Mouse (Mus musculus) midbrain, embryonic 10.5 days (tissue): ENCODE results near the gene Memo1. TPM values are rescaled to one million over a fixed set of nuclear protein-coding genes. Genes with fewer than 3 reads are reported as not detected.
"Not testable (repeated sequence)": the region's sequence is repeated elsewhere in the genome, so short reads cannot be mapped to it uniquely, and the experiment has no call there.

Experiments
- DNase-seq: peaks from one replicate; pipeline ENCODE4 v3.0.0-alpha.2; 2017; ENCODE audit warnings: low spot score
- H3K27ac ChIP-seq: fragments of 300-500 bp; sonication (generic); replicated peaks from 2 replicates; pipeline ENCODE4 v1.5.1; 2016; ENCODE audit warnings: mild to moderate bottlenecking
- H3K27me3 ChIP-seq: fragments of 300-500 bp; sonication (generic); 2 replicates; pipeline ENCODE4 v1.6.1; 2016; ENCODE audit warnings: low read depth, mild to moderate bottlenecking; ENCODE audit not compliant: poor library complexity, severe bottlenecking
- H3K36me3 ChIP-seq: fragments of 300-500 bp; sonication (generic); 2 replicates; pipeline ENCODE4 v1.6.1; 2016; ENCODE audit warnings: mild to moderate bottlenecking, moderate library complexity
- H3K4me1 ChIP-seq: fragments of 300-500 bp; sonication (generic); 2 replicates; pipeline ENCODE4 v1.6.1; 2016
- H3K4me3 ChIP-seq: fragments of 300-500 bp; sonication (generic); 2 replicates; pipeline ENCODE4 v1.5.1; 2016; ENCODE audit warnings: mild to moderate bottlenecking, moderate library complexity
- H3K9me3 ChIP-seq: fragments of 300-500 bp; sonication (generic); replicated peaks from 2 replicates; pipeline ENCODE4 v1.6.1; 2016; ENCODE audit warnings: mild to moderate bottlenecking
- WGBS: fragments of 180-500 bp; shearing (Covaris S2); methylation state at CpG from one replicate; pipeline ENCODE4 v1.1.7; 2016; 5-methylcytosine and 5-hydroxymethylcytosine counted together
- polyA plus RNA-seq: library from polyadenylated mRNA; unstranded; fragments of >200 nt; fragmentation: Nextera tagmentation; extraction: Ambion mirVana; gene quantifications from 2 replicates; pipeline ENCODE4 v1.2.1, GENCODE M21; 2016

The Memo1 gene
- 92.2 and 99.8 TPM in 2 replicates for polyA plus RNA-seq

DNA sequence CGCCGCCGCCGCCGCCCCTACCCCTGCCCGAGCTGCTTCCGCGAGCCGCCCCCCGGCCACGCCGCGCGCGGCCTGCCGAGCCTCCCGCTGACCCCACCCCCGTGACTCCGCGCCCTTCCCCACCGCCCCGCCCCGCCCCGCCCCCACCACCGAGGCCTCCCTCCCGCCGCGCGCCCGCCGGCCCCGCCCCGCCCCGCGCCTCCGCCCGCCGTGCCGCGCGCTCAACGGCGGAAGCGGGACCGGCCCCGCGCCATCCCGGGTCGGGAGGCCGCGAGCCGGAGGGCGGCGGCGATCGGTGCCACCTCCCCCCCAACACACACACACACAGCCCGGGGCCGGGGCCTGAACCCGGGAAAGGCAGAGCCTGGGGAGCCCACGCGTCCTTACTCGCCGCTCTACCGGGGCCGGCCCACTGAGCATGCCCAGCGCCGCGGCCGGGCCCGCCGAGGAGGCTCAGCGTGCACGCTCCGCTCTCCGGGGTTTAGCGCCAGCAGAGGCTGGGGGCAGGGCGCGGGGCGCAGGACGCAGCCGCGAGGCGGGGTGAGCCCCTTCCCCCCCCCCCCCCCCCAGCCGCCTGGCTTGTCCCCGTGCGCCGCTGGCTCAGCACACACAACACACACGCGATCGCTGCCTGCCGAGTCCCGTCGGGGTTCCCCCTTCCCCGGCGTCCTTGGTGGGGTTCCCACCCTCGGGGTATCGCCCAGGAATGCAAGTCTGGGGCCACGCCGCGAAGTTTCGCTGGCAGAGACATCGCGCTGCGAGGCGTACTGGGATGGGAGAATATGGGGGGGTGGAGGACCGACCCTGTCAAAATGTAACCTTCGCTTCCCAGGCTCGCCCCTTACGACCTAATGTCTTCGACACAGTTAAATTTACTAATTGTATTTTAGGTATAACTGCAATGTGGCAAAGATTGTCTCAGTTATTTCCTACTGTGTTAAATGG lies at the start of gene Memo1:
TSS of gene Memo1 (minus strand) at position 496 of the 945 bp plus-strand sequence.
- peak; percentile 87 for DNase-seq
- Histone ChIP-seq H3K27ac (peak within 1 kb of the TSS; percentile 99), H3K27me3 (no peaks in the 10 kb centered on the region), H3K36me3 (peaks cover 27% of the 10 kb centered on the region), H3K4me3 (peak within 1 kb of the TSS; percentile 97), H3K4me1 (peaks cover 27% of the 10 kb centered on the region), H3K9me3 (no peaks in the 10 kb centered on the region)
- WGBS: 2% methylated on average over 73 of the region's 110 CpGs

DNA sequence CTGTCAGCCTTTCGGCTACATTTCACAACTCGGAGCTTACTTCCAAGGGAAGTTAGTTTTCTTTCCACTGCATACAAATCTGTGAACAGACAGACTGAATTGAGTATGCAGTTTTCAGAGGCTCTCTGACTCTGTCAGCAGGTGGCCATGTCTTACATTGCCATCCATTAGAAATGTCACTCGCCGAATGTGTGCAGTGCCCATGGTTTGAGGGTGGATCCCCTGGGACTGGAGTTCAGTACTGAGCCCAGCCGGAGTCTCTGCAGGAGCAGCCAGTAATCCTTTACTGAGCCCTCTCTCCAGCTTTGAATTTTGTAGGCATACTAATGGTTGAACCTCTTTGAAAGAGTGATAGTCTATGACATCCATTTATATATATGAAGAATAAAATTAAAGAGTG lies 45.8 kb upstream of the Memo1 start:
- peaks cover 33% of the 10 kb centered on the region for H3K4me1 ChIP-seq
- no peak overlapping the region for H3K27ac ChIP-seq
- H3K4me3 ChIP-seq: peak overlapping the region; percentile 97; the same call in 1 of the 2 replicates
- peaks cover 4% of the 10 kb centered on the region; the same call in 1 of the 2 replicates for H3K9me3 ChIP-seq
- WGBS: 76% methylated on average over 5 of the region's 5 CpGs
- no peaks in the 10 kb centered on the region for H3K27me3 ChIP-seq
- H3K36me3 ChIP-seq: peaks cover 32% of the 10 kb centered on the region
- DNase-seq: no peak

DNA sequence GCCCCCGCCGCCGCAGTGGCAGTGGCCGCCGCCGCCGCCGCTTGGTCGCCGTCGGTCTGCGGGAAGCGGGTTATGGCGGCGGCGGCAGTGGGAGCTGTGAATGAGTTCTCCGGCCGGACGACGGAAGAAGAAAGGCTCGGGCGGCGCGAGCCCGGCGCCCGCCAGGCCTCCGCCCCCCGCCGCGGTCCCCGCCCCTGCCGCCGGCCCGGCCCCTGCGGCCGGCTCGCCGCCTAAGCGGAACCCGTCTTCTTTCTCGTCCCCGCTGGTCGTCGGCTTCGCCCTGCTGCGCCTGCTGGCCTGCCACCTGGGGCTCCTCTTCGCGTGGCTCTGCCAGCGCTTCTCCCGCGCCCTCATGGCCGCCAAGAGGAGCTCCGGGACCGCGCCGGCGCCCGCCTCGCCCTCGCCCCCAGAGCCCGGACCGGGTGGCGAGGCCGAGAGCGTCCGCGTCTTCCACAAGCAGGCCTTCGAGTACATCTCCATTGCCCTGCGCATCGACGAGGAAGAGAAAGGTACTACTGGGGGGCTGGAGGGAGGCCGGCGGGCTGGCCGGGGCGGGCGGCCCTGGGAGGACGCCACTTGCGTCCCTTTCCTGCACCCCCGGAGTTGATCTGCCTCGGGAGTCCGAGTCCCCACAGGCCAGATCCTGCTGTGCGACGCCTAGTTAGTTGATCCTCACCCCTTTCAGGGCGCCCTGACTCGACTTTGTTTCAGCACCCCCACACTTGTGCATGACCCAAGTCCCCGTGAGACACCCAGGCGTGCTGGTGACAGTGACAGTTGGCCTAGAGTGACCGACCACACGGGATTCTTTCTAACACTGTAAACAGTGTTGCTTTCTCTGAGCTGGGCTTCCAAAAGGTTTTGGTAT lies 43.9 kb upstream of the Memo1 start, which contains the start of gene Spast:
TSS of gene Spast (plus strand) at position 51 of the 868 bp plus-strand sequence.
- DNase-seq: peak; percentile 78
- H3K9me3 ChIP-seq: 0 out of 2 replicates have a peak, but pooled peaks cover 4% of the 10 kb centered on the region
- peaks cover 33% of the 10 kb centered on the region for H3K4me1 ChIP-seq

DNA sequence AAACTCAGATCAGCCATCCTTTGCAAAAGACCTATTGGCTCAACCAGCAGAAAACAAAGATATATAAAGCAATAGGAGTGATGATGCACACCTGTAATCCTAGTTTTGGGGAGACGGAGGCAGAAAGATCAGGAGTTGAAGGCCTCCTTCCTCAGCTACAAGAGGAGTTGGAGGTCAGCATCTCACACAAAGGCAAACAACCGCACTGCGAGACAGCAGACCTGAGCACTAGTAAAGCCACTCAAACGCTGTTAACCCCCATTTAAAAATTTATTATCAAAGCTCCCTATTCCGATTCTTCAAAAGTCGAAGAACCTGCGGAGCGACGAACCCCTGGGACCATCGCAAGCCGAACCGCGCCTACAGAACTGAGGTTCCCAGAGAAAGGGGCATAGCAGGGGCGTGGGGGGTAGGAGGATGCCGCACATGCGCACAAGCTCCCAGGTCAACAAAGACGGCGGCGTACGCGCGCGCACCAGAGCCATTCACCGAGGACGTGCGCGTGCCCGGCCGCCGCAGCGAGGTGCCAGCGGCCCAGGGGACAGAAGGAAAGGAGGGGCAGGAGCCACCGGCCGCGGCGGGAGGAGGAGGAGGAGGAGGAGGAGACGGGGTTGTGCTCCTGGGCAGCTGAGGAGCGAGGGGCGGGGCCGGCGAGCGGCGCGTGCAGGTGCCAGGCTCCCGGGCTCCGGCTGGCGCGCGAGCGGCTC lies 43.1 kb upstream of the Memo1 start:
- H3K36me3 ChIP-seq: peaks cover 13% of the 10 kb centered on the region
- H3K4me1 ChIP-seq: peaks cover 33% of the 10 kb centered on the region
- peak overlapping the region; percentile 97 for H3K4me3 ChIP-seq
- H3K27me3 ChIP-seq: no peaks in the 10 kb centered on the region
- H3K9me3 ChIP-seq: no peaks in the 10 kb centered on the region
- WGBS: under 1% methylated on average over 46 of the region's 50 CpGs
- peak overlapping the region; percentile 98 for H3K27ac ChIP-seq
- peak; percentile 97 for DNase-seq

More for the DNA sequence above, 43.9 kb upstream of the Memo1 start, which contains the start of gene Spast:
- under 1% methylated on average over 84 of the region's 90 CpGs for WGBS
- Histone ChIP-seq H3K27ac (peak within 1 kb of the TSS; percentile 98), H3K4me3 (peak within 1 kb of the TSS; percentile 97), H3K36me3 (peaks cover 21% of the 10 kb centered on the region), H3K27me3 (no peaks in the 10 kb centered on the region)

DNA sequence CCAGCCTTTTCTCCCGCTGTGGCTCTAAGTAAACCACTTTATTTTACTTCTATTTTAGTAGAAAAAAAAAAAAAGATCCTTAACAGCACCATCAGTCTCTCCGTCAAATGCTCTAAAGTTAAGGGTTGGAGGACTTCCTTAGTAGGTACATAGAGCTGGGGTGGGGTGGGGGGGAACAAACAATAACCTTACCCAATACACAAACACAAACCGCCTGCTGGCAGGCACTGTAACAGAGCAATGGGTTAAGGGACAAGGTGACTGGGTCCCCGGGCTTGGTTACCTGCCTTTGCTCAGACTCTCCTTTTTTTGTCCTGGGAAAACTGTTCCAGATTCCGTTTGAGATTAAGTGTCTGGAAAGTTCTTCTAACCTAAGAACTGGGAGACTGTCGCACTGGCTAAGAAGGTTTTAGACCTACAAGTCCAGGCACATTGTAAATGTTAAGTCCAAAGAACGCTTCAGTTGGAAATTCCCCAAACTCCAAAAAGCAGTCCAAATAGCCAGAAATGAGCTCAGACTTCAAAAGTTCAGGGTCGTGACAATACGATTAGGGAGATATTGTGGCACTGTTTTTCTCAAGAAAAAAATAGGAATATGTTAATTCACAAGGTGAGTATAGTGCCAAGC lies 35.8 kb upstream of the Memo1 start:
- H3K4me3 ChIP-seq: no peak overlapping the region
- 85% methylated on average over 9 of the region's 9 CpGs for WGBS
- DNase-seq: no peak
- no peaks in the 10 kb centered on the region for H3K27me3 ChIP-seq
- no peaks in the 10 kb centered on the region for H3K4me1 ChIP-seq
- H3K36me3 ChIP-seq: no peaks in the 10 kb centered on the region
- H3K9me3 ChIP-seq: no peaks in the 10 kb centered on the region
- no peak overlapping the region for H3K27ac ChIP-seq

DNA sequence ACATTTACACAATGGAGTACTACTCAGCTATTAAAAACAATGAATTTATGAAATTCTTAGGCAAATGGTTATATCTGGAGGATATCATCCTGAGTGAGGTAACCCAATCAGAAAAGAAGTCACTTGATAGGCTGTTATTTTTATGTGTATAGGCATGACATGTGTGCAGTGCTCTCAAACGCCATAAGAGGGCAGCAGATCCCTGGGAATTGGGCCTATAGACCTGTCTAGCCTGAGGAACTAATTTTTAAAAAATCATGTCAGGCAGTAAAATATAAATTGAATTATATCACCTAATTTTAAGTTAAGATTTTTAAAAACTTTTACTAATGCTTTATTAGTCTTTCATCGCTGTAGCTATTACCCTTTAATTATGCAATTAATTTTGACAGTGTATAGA lies 32.8 kb upstream of the Memo1 start:
- WGBS: 44% methylated on average over 2 of the region's 2 CpGs
- H3K4me1 ChIP-seq, H3K27me3 ChIP-seq, H3K36me3 ChIP-seq, H3K9me3 ChIP-seq, H3K4me3 ChIP-seq, H3K27ac ChIP-seq: not testable (repeated sequence)
- DNase-seq: peak; percentile 47

DNA sequence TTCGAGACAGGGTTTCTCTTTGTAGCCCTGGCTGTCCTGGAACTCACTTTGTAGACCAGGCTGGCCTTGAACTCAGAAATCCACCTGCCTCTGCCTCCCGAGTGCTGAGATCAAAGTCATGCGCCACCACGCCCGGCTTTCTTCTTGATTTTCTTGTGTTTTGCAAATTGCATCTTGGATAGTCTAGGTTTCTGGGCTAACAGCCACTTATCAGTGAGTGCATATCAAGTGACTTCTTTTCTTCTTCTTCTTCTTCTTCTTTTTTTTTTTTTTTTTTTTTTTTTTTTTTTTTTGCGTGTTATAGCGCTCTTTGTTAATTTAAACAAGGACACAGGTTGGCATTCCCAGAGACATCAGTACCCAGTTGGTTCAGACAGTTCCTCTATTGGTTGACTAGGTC lies 31.9 kb upstream of the Memo1 start:
- not testable (repeated sequence) for H3K9me3 ChIP-seq, H3K4me3 ChIP-seq, H3K27me3 ChIP-seq, H3K36me3 ChIP-seq, H3K4me1 ChIP-seq, H3K27ac ChIP-seq, DNase-seq
- 85% methylated on average over 7 of the region's 7 CpGs for WGBS

DNA sequence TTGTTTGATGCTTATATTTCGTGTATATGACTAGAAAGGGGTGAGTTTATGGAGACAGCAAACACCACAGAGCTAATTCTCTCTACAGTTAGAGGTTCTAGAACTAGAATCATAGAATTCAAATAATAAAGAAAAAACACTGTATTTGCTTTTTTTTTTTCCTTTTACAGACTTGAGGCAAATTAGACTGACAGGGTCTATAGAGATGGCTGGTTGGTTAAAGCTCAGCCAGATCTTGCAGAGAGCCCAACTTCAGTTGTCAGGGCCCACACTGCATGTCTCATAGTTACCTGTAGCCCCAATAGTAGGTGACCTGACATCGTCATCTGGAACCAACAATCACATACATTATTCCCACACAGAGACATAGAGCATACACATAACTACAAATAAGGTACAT lies 28.5 kb upstream of the Memo1 start, which contains the start of gene Dpy30:
TSS of gene Dpy30 (minus strand) at position 101 of the 400 bp plus-strand sequence.
- Histone ChIP-seq H3K36me3 (no peaks in the 10 kb centered on the region), H3K27ac (no peak within 1 kb of the TSS), H3K27me3 (no peaks in the 10 kb centered on the region), H3K9me3 (no peaks in the 10 kb centered on the region), H3K4me3 (no peak within 1 kb of the TSS), H3K4me1 (no peaks in the 10 kb centered on the region)
- 80% methylated on average over 2 of the region's 2 CpGs for WGBS
- DNase-seq: no peak

DNA sequence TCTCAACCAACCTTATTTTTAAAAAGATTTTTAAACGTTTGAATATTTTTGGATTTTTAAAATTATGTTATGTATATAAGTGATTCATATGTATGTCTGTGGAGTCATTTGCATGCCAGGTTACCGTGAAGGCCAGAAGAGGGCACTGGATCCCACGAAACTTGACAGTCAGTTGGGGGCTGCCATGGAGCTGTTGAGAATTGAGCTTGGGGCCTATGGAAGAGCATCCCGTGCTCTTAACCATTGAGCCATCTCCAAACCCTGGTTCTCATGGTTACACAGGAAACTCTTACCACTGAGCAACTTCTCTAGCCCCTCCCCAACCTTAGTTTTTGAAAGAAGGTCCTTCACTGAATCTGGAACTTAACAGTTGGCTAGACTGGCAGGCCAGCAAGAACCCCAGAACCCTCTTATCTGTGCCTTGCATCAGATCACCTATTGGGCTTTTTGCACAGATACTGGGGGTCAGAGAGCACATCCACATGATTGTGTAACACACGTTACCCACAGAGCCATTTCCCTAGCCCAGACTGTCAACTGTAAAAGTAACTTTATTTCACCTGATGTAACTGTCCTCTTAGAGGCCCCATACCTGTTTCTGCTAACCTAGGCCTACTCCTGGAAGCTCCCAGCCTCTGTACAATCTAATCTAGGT lies 27.2 kb upstream of the Memo1 start:
- no peaks in the 10 kb centered on the region for H3K27me3 ChIP-seq
- no peak for DNase-seq
- 55% methylated on average over 5 of the region's 5 CpGs for WGBS

DNA sequence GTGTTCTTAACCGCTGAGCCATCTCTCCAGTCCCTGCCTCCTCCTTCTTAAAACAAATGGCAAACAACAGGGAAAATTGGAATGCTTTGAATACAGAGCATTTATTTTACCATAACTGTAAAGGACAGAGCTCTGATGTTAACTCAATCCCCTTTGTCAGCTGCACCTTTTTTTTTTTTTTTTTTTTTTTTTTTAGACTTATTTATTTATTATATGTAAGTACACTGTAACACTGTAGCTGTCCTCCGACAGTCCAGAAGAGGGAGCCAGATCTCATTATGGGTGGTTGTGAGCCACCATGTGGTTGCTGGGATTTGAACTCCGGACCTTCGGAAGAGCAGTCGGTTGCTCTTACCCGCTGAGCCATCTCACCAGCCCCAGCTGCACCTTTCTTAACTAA lies 23.4 kb upstream of the Memo1 start:
- H3K27ac ChIP-seq: no peak overlapping the region
- DNase-seq: no peak
- H3K36me3 ChIP-seq: peaks cover 7% of the 10 kb centered on the region
- no peak overlapping the region for H3K4me3 ChIP-seq
- WGBS: 90% methylated on average over 6 of the region's 6 CpGs
- peaks cover 18% of the 10 kb centered on the region for H3K4me1 ChIP-seq
- no peaks in the 10 kb centered on the region for H3K27me3 ChIP-seq
- H3K9me3 ChIP-seq: no peaks in the 10 kb centered on the region

More for the DNA sequence above, 27.2 kb upstream of the Memo1 start:
- no peaks in the 10 kb centered on the region for H3K36me3 ChIP-seq
- H3K9me3 ChIP-seq: no peaks in the 10 kb centered on the region
- no peak overlapping the region for H3K4me3 ChIP-seq
- H3K4me1 ChIP-seq: no peaks in the 10 kb centered on the region
- H3K27ac ChIP-seq: no peak overlapping the region

DNA sequence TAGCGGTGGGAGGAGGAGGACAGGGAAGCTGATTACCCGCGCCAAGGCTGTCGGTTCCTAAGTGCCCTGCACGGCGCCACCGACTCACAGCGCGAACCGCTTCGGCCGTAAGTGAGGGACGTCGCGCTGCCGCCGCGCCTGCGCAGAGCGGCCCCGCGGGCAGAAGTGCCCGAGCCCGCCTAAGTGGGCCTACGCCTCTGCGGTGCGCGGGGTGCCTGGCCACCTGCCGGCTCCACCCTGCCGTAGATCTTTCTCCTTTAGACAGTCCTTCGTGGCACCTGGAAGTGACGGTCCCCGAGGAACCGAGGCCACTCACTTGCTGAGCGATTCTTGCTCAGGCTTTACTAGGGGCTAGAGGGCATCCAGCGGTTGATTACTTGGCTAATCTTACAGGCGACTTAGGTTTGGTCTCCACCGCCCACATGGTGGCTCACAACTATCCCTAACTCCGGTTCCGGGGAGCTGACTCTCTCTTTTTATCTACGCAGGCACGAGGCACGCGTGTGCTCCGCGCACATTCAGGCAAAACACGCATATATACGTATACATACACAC lies 21.1 kb upstream of the Memo1 start:
- peak; percentile 91 for DNase-seq
- H3K4me1 ChIP-seq: peaks cover 18% of the 10 kb centered on the region
- peak overlapping the region; percentile 95 for H3K27ac ChIP-seq
- under 1% methylated on average over 48 of the region's 48 CpGs for WGBS
- no peaks in the 10 kb centered on the region for H3K9me3 ChIP-seq
- H3K36me3 ChIP-seq: peaks cover 29% of the 10 kb centered on the region
- H3K27me3 ChIP-seq: no peaks in the 10 kb centered on the region
- H3K4me3 ChIP-seq: peak overlapping the region; percentile 90
